Mouse (Mus musculus) stomach, postnatal 0 days (tissue): Measurements from ENCODE around the gene Rhobtb1.

Experiments used
- CTCF ChIP-seq: IDR thresholded peaks from 2 replicates; pipeline ENCODE4 v1.5.1; 2016; ENCODE audit warnings: antibody characterized with exemption, low read depth, mild to moderate bottlenecking, moderate library complexity
- EP300 ChIP-seq: optimal IDR thresholded peaks from 2 replicates; pipeline ENCODE3; 2016; ENCODE audit warnings: antibody characterized with exemption

DNA sequence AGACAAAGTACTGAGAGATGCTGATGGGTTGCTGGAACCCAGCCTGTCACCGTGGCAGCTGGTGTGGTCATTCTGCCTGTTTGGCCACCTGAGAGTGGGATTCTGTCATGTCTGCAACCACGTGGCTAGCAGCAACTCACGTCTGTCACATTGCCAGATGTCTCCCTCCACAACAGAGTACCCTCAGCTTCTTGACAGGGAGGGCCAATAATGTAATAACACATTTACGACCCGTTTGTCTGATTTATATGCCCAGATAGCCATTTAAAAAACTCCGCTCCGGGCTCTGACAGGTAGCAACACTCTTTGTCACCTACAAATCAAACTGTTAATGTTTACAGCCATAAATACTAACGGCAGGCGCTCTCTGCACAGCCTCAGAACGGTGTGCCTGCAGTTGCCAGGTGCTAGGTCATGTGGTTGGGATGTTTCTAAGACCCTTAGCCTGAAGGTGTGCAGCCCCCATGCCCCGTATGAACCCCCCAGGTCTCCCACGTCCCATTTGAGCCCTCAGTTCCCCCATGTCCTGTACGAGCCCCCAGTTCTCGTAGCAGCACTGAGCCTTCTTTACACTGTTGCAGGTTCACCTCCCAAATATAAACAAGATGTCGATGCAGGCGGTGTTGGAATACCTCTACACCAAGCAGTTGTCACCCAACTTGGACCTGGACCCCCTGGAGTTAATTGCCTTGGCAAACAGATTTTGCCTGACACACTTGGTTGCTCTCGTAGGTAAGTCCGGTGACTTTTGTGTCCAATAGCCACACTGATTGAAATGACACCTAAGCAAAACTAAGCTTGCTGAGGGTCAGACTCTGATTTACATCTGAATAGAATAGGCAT lies 127.8 kb downstream of the Rhobtb1 start:
- TF ChIP-seq CTCF (no peak), EP300 (no peak)
